Mouse (Mus musculus): ENCODE data around the gene Pla2g2d.
A peak's percentile ranks its signal among the peaks of the same experiment; 100 is the strongest.
"Not testable (repeated sequence)": the region's sequence is repeated elsewhere in the genome, so short reads cannot be mapped to it uniquely, and the experiment has no call there.

Gene Pla2g2d

GRCm38 (mm10) chr4:138785721-138786120, 10.2 kb downstream of the Pla2g2d start:
- no peak for DNase-seq

GRCm38 (mm10) chr4:138786141-138786540, 10.6 kb downstream of the Pla2g2d start:
- DNase-seq = peak; percentile 64

- DNase-seq = no peak
Measured at GRCm38 (mm10) chr4:138788381-138788780, 12.8 kb downstream of the Pla2g2d start.

GRCm38 (mm10) chr4:138791452-138791851, 15.9 kb downstream of the Pla2g2d start:
- no peak for DNase-seq

GRCm38 (mm10) chr4:138792599-138792998, 17.1 kb downstream of the Pla2g2d start:
- DNase-seq = peak; percentile 57

DNA sequence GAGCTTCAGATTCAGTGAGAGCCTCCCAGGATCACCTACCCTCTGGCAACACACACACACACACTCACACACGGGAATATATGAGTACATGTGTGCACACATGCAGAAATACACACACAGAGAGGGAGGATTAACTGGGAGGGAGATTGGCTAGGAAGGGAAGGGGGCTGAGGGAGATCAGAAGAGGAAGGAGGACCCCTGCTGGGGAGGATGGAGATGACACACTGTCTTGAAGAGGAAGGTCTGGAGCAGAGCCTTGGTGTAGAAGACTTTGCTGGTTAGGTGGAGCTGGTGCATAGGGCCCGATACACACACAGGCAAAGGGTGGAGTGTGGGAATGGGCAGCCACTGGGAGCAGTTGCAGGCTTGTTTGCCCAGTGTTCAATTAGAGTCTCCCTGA, 17.7 kb downstream of the Pla2g2d start:
- peak; percentile 68 for DNase-seq

GRCm38 (mm10) chr4:138794344-138794743, 18.8 kb downstream of the Pla2g2d start:
- no peak for DNase-seq

GRCm38 (mm10) chr4:138796513-138797216, 21.1 kb downstream of the Pla2g2d start:
- no peak for DNase-seq

GRCm38 (mm10) chr4:138797217-138797570, 21.7 kb downstream of the Pla2g2d start:
- no peak for DNase-seq

DNA sequence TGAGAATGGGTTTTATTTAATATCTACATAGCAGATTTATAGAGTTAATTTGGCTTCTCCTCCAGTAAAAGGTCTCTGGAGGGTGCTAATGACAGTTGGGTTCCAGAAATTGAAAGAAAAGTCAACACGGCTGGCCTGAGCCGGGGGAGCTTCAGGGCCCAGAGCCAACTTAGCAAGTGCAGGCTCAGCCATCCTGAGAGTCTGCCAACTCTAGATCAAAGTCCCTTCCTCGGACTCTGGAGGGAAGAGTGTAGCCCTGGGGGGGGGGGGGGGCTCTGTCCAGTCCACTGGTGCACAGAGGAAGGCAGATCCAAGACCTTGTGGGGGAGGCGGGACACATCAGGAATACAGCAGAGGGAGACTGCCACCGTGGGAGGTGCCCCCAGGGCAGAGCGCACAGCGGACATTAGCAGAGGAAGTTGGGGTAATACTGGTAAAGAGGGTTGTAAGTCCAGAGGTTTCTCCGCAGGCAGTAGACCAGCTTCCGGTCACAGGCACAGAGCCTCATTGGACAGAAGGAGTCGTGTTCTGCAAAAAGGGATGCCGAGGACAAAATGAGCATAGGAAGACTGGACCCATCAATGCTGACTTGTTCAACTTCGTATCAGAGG, 24.7 kb downstream of the Pla2g2d start:
- DNase-seq = peak; percentile 89

DNA sequence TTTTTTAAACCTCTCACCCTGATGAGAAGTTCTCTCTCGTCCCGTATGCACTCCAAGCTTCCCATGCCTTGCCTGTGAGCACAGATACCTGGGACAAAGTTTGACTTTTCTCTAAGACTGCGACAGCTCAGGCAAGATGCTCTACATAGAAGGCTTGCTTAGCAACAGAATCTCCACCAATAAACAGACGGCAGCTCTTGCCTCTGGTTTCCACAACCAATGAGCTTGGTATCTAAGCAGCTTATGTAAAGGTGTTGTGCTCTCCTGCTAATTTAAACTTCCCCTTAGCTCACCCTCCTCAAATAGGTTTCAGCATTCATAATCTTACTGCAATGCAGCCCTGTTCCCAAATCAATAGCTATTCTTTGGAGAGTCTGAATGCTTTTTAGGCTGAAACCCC, 26.1 kb downstream of the Pla2g2d start:
- no peak for DNase-seq

- DNase-seq = no peak
Measured at GRCm38 (mm10) chr4:138802917-138803316, 27.4 kb downstream of the Pla2g2d start.

- no peak for DNase-seq
Measured at GRCm38 (mm10) chr4:138805248-138805647, 29.7 kb downstream of the Pla2g2d start.

DNA sequence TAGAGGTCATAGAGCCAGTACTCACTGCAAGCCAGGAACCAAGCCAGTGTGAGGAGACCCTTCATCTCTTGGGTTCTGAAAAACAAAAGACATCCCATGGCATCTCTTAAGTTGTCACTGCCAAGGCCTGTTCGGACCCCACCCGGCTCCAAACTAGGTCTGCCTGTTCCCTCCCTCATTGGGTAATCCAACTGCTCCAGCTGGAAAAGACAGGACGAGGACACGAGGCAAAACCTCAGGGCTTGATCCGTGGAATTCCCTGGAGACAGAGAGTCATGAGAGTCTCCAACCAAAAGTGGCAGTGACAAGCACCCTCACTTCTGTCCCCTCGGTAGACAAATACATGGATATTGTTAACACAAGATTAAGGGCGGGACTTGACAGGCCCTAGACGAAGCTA, 30.6 kb downstream of the Pla2g2d start:
- DNase-seq = no peak

- DNase-seq = peak; percentile 59
Measured at GRCm38 (mm10) chr4:138806920-138807541, 31.5 kb downstream of the Pla2g2d start.

GRCm38 (mm10) chr4:138816166-138816565, 40.6 kb downstream of the Pla2g2d start:
- no peak for DNase-seq

GRCm38 (mm10) chr4:138817736-138818135, 42.2 kb downstream of the Pla2g2d start:
- DNase-seq = peak; percentile 51

- DNase-seq = peak; percentile 78
Measured at GRCm38 (mm10) chr4:138819101-138819500, 43.6 kb downstream of the Pla2g2d start.

GRCm38 (mm10) chr4:138821036-138821435, 45.5 kb downstream of the Pla2g2d start:
- no peak for DNase-seq

DNA sequence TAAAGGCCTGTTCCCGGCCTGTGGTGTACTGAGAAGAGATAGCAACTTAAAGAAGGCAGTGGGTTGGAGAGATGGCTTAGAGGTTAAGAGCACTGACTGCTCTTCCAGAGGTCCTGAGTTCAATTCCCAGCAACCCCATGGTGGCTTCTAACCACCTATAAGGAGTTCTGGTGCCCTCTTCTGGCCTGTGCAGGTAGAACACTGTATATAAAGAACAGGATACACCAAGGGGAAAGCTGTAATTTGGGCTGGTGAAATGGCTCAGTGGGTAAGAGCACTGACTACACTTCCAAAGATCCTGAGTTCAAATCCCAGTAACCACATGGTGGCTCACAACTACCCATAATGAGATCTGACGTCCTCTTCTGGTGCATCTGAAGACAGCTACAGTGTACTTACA, 48.6 kb downstream of the Pla2g2d start:
- not testable (repeated sequence) for DNase-seq

DNA sequence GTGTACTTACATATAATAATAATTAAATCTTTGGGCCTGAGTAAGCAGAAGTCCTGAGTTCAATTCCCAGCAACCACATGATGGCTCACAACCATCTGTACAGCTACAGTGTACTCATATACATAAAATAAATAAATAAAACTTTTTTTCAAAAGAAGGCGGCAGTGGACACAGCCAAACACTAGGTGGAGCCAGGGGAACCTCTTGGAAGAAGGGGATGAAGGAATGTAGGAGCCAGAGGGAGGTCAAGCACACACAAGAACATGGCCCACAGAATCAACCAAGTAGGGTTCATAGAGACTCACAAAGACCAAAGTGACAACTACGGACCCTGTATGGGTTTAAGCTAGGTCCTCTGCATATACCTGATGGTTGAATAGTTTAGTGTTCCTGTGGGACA, 49.1 kb downstream of the Pla2g2d start:
- no peak for DNase-seq

- peak; percentile 51 for DNase-seq
Measured at GRCm38 (mm10) chr4:138825751-138826567, 50.4 kb downstream of the Pla2g2d start.

- no peak for DNase-seq
Measured at GRCm38 (mm10) chr4:138827147-138827546, 51.6 kb downstream of the Pla2g2d start.
